Mouse (Mus musculus) T-cell, adult 66 days (primary cell): Measurements from ENCODE around the gene Acad10. TPM values are rescaled to one million over a fixed set of nuclear protein-coding genes. Genes with fewer than 3 reads are reported as not detected.

ENCODE experiments used
- total RNA-seq, 2 experiments: library from RNA; stranded (reverse); gene quantifications; 3 replicates in 1 of 2; 4 replicates in 1 of 2; pipeline ENCODE4 v1.2.4; 2023

Gene Acad10
- total RNA-seq: 10 to 100 TPM; 11.4 to 12.3 TPM

DNA sequence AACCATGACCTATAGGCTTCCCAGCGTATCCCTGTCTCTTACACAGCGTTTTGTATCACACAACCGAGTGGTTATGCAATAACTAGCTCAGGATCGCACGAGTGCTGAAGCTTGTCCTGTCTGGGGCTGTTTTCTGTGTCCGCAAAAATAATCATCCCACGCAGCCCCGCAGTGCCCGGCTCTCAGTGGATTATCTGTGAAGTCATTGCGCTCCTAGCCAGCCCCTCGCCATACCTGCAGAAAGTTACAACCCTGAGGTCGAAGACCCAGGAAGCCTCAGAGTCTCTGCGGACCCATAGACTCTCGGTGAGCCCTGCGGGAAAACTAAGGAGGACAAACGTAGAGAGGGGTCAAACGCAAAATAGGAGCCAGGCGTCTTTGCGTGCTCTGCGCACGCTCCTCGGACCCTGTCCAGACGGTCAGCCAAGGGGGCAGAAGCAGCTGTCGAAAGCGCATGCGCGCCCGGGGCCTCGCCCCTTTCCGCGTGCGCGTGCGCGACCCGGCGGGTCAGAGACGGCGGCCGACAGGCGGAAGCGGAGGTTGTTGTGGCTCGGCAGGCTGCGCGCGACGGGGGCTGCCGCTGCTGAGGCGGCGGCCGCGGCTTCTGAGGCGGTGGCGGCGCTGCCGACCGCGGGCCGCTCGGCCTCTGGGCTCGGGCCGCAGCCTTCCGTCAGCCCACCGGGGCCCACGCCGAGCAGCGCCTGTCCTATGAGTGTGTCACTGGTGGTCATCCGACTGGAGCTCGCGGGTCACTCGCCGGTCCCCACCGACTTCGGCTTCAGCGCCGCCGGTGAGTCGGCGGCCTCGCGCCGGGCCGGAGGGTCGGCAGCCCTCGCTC is at the start of gene Acad10, which contains the start of gene Brap:
Gene Acad10 (minus strand): TSS at position 456 of the 838 bp plus-strand sequence.
Gene Brap (plus strand): TSS at position 505 of the 838 bp plus-strand sequence.

DNA sequence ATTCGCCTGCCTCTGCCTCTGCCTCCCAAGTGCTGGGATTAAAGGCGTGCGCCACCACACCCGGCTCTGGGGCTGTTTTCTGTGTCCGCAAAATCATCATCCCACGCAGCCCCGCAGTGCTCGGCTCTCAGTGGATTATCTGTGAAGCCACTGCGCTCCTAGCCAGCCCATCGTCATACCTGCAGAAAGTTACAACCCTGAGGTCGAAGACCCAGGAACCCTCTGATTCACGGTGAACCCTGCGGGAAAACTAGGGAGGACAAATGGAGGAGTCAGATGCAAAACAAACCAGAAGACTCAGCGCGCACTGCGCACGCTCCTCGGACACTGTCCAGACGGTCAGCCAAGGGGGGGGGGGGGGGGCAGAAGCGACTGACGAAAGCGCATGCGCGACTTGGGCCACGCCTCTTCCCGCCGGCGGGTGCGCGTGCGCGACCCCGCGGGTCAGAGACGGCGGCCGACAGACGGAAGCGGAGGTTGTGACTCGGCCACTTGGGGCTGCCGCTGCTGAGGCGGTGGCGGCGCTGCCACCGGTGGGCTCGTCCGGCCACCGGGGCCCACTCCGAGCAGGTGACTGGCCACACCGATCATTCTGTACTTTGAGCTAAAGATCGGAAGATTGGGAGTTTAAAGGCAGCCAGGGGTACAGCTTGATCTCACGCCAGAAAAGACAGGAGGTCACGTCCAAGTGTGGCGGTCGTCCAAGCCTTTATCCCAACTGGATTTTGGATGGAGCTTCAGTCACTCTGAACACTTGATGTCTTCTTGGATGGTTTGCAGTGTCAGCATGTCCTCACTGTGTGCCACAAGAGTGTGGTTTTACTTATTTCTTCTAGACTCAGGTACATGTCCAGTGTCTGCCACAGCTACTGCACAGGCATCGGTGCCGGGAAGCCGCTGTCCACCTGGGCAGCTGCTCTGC is 41.5 kb downstream of the Acad10 start, which contains the start of gene Acad12:
Gene Acad12 (minus strand): TSS at position 347 of the 922 bp plus-strand sequence.

DNA sequence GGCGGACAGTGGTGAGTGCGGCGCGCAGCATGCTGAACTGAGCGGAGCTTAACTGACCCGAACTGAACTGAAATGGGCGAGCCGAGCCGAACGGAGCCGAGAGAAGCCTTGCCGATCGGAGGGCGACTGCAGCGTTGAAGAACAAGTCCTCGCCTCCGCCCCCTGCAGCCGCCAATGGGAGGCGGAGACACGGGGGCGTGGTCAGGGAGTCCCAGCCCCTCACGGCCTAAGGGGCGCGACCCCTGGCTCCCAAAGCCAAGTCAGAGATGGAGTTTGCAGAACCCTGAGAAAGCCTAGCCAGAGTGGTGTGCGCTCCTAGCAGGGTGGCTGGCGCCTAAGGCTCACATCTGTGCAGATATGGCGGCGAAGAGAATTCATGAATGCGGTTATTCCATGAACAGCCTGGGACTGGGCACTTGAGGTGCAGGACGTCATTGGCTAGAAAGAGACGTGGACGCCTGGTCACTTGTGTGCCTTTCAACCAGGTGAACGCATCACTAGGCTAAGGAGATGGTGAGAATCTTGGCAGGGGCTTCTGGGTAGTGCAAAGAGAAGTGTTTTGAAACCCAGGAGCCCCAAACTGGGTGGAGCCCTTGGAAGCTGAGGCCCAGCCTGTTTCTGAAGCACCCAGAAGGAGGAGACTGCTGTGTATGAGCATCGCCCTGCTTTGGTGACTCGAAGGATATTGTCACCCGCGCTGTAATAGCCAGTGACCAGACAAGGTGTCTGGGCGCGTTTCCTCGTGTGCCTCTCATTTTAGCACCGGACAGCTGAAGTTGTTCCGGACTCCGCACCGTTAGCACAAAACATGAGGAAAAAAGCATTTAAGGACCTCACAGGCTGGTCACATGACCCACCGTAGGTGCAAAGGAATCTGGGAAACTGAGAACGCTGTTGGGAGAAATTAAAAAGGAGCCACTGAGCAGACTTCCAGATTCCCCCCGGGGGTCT is 66.6 kb downstream of the Acad10 start, which contains the start of gene Aldh2:
Gene Aldh2 (minus strand): TSS at position 374 of the 951 bp plus-strand sequence.

Other genes with a start within 250 kb of the Acad10 start
- gene Tmem116, start 208.6 kb downstream of the Acad10 start, total RNA-seq: 1 to 10 TPM in 1 of 2 experiments, under 1 TPM in 1; 0.77 to 1.5 TPM
- 10 to 100 TPM; 62.3 to 88.1 TPM for gene Erp29, start 208.0 kb downstream of the Acad10 start, total RNA-seq
- under 1 TPM; 0.29 to 0.30 TPM for gene Adam1b, start 157.1 kb downstream of the Acad10 start, total RNA-seq
- gene Adam1a, start 115.0 kb downstream of the Acad10 start, total RNA-seq: 10 to 100 TPM; 13.2 to 13.5 TPM
- gene Gm42878, start 115.0 kb downstream of the Acad10 start, total RNA-seq: not detected
- gene Mapkapk5, start 114.6 kb downstream of the Acad10 start, total RNA-seq: 100 to 1,000 TPM in 1 of 2 experiments, 10 to 100 TPM in 1; 99.5 to 122 TPM
- 10 to 100 TPM; 73.4 to 87.9 TPM for gene Aldh2, start 66.7 kb downstream of the Acad10 start, total RNA-seq
- gene Acad12, start 41.6 kb downstream of the Acad10 start, total RNA-seq: 10 to 100 TPM in 1 of 2 experiments, 1 to 10 TPM in 1; 10.0 to 14.7 TPM
- 100 to 1,000 TPM; 107 to 120 TPM for gene Brap, start within 50 bp of the Acad10 start, total RNA-seq
- gene Atxn2, start 50.8 kb upstream of the Acad10 start, total RNA-seq: 100 to 1,000 TPM in 1 of 2 experiments, 10 to 100 TPM in 1; 90.0 to 109 TPM
- gene Sh2b3, start 177.1 kb upstream of the Acad10 start, total RNA-seq: 10 to 100 TPM; 31.3 to 32.9 TPM
- 1 to 10 TPM; 5.0 to 6.6 TPM for gene Pheta1, start 188.5 kb upstream of the Acad10 start, total RNA-seq